Mouse (Mus musculus): ENCODE results near the gene Olfr229. TPM values are rescaled to one million over a fixed set of nuclear protein-coding genes. Genes with fewer than 3 reads are reported as not detected.

Gene Olfr229
- under 1 TPM in 1 of 2 experiments, not detected in 1; 0.40 TPM for total RNA-seq (2023)

GRCm38 (mm10) chr9:39907036-39907435, at the start of gene Olfr229:
Olfr229 (plus strand) TSS chr9:39907336.

GRCm38 (mm10) chr9:39866122-39866521, 41.0 kb upstream of the Olfr229 start, which contains the start of gene Olfr972:
Olfr972 (plus strand) TSS chr9:39866422.

GRCm38 (mm10) chr9:39937201-39937600, 30.1 kb downstream of the Olfr229 start, which contains the start of gene Olfr974:
Olfr974 (plus strand) TSS chr9:39937501.

GRCm38 (mm10) chr9:39951946-39952345, 44.8 kb downstream of the Olfr229 start, which contains the start of gene Olfr975:
Olfr975 (minus strand) TSS chr9:39952046.

GRCm38 (mm10) chr9:39961033-39961432, 53.9 kb downstream of the Olfr229 start, which contains the start of gene Olfr976:
Olfr976 (minus strand) TSS chr9:39961133.

Other genes with a start within 250 kb of the Olfr229 start
- gene Olfr963, start 240.1 kb upstream of the Olfr229 start, total RNA-seq (2023) = not detected
- gene Olfr149, start 200.2 kb upstream of the Olfr229 start, total RNA-seq (2023) = not detected
- not detected for gene Olfr965, start 196.0 kb upstream of the Olfr229 start, total RNA-seq (2023)
- gene Olfr150, start 176.4 kb upstream of the Olfr229 start, total RNA-seq (2023) = not detected
- not detected for gene Olfr967, start 161.1 kb upstream of the Olfr229 start, total RNA-seq (2023)
- gene Olfr968, start 124.1 kb upstream of the Olfr229 start, total RNA-seq (2023) = not detected
- gene Olfr969, start 116.4 kb upstream of the Olfr229 start, total RNA-seq (2023) = not detected
- not detected for gene Olfr970, start 98.5 kb upstream of the Olfr229 start, total RNA-seq (2023)
- not detected for gene Olfr971, start 70.5 kb upstream of the Olfr229 start, total RNA-seq (2023)
- not detected for gene Olfr972, start 40.9 kb upstream of the Olfr229 start, total RNA-seq (2023)
- not detected for gene Olfr974, start 30.2 kb downstream of the Olfr229 start, total RNA-seq (2023)
- gene Olfr975, start 44.7 kb downstream of the Olfr229 start, total RNA-seq (2023) = not detected
- not detected for gene Olfr976, start 53.8 kb downstream of the Olfr229 start, total RNA-seq (2023)
- not detected for gene Olfr978, start 84.8 kb downstream of the Olfr229 start, total RNA-seq (2023)
- not detected for gene Olfr979, start 96.1 kb downstream of the Olfr229 start, total RNA-seq (2023)
- gene Olfr980, start 102.2 kb downstream of the Olfr229 start, total RNA-seq (2023) = not detected
- gene Olfr981, start 114.1 kb downstream of the Olfr229 start, total RNA-seq (2023) = not detected
- not detected for gene Olfr982, start 166.5 kb downstream of the Olfr229 start, total RNA-seq (2023)
- gene Olfr983, start 186.3 kb downstream of the Olfr229 start, total RNA-seq (2023) = not detected
- under 1 TPM in 1 of 2 experiments, not detected in 1; 0.07 TPM for gene Olfr984, start 206.9 kb downstream of the Olfr229 start, total RNA-seq (2023)
- not detected for gene Olfr985, start 222.8 kb downstream of the Olfr229 start, total RNA-seq (2023)
- gene Tmem225, start 240.8 kb downstream of the Olfr229 start, total RNA-seq (2023) = not detected